Mouse (Mus musculus): ENCODE measurements around the gene Eef1akmt3.

GRCm38 (mm10) chr10:126984189-126985004 is 56.9 kb downstream of the Eef1akmt3 start:
- TF ChIP-seq GATA1 (IDR thresholded peaks at IDR 0.05; ENCODE audit: low read length) (no peak), TAL1 (IDR thresholded peaks at IDR 0.05; ENCODE audit: low read length) (no peak)
